Mouse (Mus musculus): ENCODE data around the gene 4931440F15Rik.

GRCm38 (mm10) chr11:29786583-29787219 is 38.8 kb downstream of the 4931440F15Rik start:
- TF ChIP-seq CTCF (IDR thresholded peaks at IDR 0.05; ENCODE audit: extremely low read depth, insufficient read depth, low read length) (no peak), POLR2A (IDR thresholded peaks at IDR 0.05; ENCODE audit: extremely low read depth, insufficient read depth, low read length) (no peak)
